Mouse (Mus musculus) kidney, embryonic 15.5 days (tissue): ENCODE results near the gene Rps18. TPM values are rescaled to one million over a fixed set of nuclear protein-coding genes. Genes with fewer than 3 reads are reported as not detected.
A peak's percentile ranks its signal among the peaks of the same experiment; 100 is the strongest.
"Not testable (repeated sequence)": the region's sequence is repeated elsewhere in the genome, so short reads cannot be mapped to it uniquely, and the experiment has no call there.

Experiments used
- ATAC-seq: fragments of 200-750 bp; cut with Nextera tagmentation; replicated peaks from 2 replicates; pipeline ENCODE4 v1.8.0; 2017; ENCODE audit warnings: moderate TSS enrichment; ENCODE audit not compliant: low FRiP score
- H3K27ac ChIP-seq: fragments of 300-500 bp; sonication (generic); 2 replicates; pipeline ENCODE4 v1.5.1; 2015; ENCODE audit warnings: mild to moderate bottlenecking, inconsistent platforms
- H3K27me3 ChIP-seq: fragments of 300-500 bp; sonication (generic); 2 replicates; pipeline ENCODE4 v1.6.1; 2015; ENCODE audit warnings: inconsistent platforms
- H3K36me3 ChIP-seq: fragments of 300-500 bp; sonication (generic); 2 replicates; pipeline ENCODE4 v1.6.1; 2015; ENCODE audit warnings: inconsistent platforms
- H3K4me1 ChIP-seq: fragments of 300-500 bp; sonication (generic); 2 replicates; pipeline ENCODE4 v1.6.1; 2015; ENCODE audit warnings: inconsistent platforms
- H3K4me2 ChIP-seq: fragments of 300-500 bp; sonication (generic); 2 replicates; pipeline ENCODE4 v1.6.1; 2015; ENCODE audit warnings: moderate library complexity, mild to moderate bottlenecking, inconsistent platforms
- H3K4me3 ChIP-seq: fragments of 300-500 bp; sonication (generic); replicated peaks from 2 replicates; pipeline ENCODE4 v1.5.1; 2015; ENCODE audit warnings: mild to moderate bottlenecking, inconsistent platforms
- H3K9ac ChIP-seq: fragments of 300-500 bp; sonication (generic); 2 replicates; pipeline ENCODE4 v1.6.1; 2015; ENCODE audit warnings: mild to moderate bottlenecking, inconsistent platforms
- H3K9me3 ChIP-seq: fragments of 300-500 bp; sonication (generic); replicated peaks from 2 replicates; pipeline ENCODE4 v1.6.1; 2016; ENCODE audit warnings: inconsistent platforms
- WGBS: fragments of 180-500 bp; shearing (Covaris S2); methylation state at CpG from one replicate; pipeline ENCODE4 v1.1.7; 2015; ENCODE audit warnings: mixed read lengths; 5-methylcytosine and 5-hydroxymethylcytosine counted together
- polyA plus RNA-seq: library from polyadenylated mRNA; unstranded; fragments of >200 nt; fragmentation: Nextera tagmentation; extraction: Ambion mirVana; gene quantifications from 2 replicates; pipeline ENCODE4 v1.2.1, GENCODE M21; 2015

The Rps18 gene
- 1,731 and 1,904 TPM in 2 replicates for polyA plus RNA-seq

DNA sequence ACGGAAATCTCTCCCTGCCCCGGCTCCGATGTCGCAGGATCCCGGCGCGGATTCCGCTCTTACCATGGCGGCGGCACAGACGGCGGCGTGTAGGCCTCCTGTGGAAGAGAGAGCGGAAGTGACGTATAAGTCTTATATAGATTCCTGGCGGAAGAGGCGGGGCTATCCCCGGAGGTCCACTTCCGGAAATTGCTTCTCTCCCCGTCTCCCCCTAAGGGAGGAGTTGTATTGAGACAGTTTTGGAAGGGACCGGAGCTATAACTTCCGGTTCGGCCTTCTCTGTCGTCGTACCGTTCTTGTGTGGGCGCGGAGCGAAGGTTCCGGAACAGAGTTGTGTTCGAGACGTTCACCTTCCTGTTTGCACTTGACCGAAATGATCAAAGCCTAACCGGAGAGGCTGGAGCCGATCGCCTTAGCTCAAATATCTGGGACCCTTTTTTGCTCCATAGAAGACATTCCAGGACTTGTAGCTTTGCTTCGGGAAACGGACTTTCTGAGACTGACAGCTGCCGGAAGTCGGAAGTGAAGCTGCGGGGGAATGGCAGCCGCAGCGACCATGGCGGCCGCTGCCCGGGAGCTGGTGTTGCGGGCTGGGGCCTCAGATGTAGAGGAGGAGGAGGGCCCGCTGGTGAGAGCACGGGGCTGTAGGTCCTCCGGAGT, at the start of gene Rps18, which contains the start of gene Vps52:
Gene Rps18 (minus strand): TSS at position 447 of the 660 bp plus-strand sequence.
Gene Vps52 (plus strand): TSS at position 258 of the 660 bp plus-strand sequence.
- Histone ChIP-seq H3K4me2 (peak within 1 kb of the TSS; percentile 86), H3K27me3 (no peaks in the 10 kb centered on the region), H3K9me3 (no peaks in the 10 kb centered on the region), H3K4me1 (peaks cover 48% of the 10 kb centered on the region), H3K27ac (peak within 1 kb of the TSS; percentile 94), H3K36me3 (peaks cover 57% of the 10 kb centered on the region), H3K9ac (peak within 1 kb of the TSS; percentile 89), H3K4me3 (peak within 1 kb of the TSS; percentile 75)
- WGBS = under 1% methylated on average over 50 of the region's 50 CpGs
- ATAC-seq = peak; percentile 78

DNA sequence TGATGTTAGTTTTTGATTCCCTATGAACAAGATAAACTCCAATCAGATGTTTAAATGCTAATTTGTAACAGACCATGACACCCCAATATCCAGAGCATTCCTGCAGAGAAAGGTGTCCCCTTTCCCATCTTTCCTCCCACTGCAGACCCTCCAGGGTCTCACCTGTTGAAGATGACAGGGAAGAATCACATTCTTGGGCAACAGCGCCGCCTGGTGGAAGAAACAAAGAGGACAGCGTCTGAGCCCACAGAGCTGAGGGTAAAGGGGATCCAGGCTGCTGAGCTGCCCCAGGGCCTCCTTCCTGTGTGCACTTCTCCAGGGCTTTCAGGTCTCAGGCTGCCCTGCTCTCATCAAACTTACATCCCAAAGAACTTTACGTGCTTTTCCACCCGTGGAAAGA, 47.6 kb upstream of the Rps18 start:
- ATAC-seq = no peak
- no peak overlapping the region for H3K4me3 ChIP-seq
- peaks cover 15% of the 10 kb centered on the region for H3K4me1 ChIP-seq
- 7% methylated on average over 5 of the region's 5 CpGs for WGBS
- no peaks in the 10 kb centered on the region for H3K9me3 ChIP-seq
- no peak overlapping the region for H3K4me2 ChIP-seq
- peaks cover 60% of the 10 kb centered on the region for H3K27me3 ChIP-seq
- H3K36me3 ChIP-seq = no peaks in the 10 kb centered on the region
- H3K27ac ChIP-seq = no peak overlapping the region
- no peak overlapping the region for H3K9ac ChIP-seq

DNA sequence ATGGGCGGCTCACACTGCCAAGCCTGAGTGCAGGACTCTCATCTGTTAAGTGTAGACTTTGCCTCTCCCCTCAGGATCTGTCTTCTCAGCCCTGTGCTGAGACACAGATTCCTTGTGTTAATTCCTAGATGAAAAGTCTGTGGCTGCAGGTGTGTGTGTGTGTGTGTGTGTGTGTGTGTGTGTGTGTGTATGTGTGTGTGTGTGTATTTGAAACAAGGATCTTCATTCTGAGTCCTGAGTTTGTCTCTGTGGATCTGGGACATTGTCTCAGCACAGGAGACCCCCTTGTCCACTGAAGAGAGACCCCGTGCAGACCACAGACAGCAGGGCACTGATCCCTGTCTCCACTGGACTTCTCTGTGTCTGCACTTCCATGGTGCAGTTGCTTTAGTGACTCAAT, 45.0 kb upstream of the Rps18 start:
- not testable (repeated sequence) for H3K27ac ChIP-seq, H3K36me3 ChIP-seq, H3K4me3 ChIP-seq, H3K9me3 ChIP-seq, ATAC-seq
- Histone ChIP-seq H3K27me3 (peaks cover 65% of the 10 kb centered on the region), H3K4me2 (peak overlapping the region; percentile 97), H3K4me1 (peaks cover 15% of the 10 kb centered on the region), H3K9ac (0 out of 2 replicates have a peak overlapping the region, but pooled peaks have one; percentile 37)
- WGBS = 67% methylated on average over 2 of the region's 2 CpGs

DNA sequence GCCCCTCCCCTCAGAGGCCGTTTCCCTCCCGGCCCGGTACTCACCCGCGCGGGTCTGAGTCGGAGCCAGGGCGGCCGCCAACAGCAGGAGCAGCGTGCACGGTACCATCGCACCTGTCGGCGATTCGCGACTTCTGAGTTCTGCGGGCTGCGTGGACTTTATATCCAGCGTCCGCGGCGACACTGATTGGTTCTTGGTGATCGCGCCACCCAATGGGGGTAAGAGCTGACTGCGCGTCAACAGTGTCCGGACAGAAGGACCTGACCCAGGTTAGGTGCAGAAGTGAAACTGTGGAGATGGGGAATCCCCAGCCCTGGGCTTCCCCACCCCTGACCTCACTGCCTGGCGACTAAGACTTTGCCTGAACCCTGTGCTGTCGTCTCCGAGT, 44.3 kb upstream of the Rps18 start, which contains the start of gene H2-K1:
Gene H2-K1 (minus strand): TSS at position 198 of the 388 bp plus-strand sequence.
- no peak within 1 kb of the TSS for H3K27ac ChIP-seq
- peaks cover 15% of the 10 kb centered on the region for H3K4me1 ChIP-seq

DNA sequence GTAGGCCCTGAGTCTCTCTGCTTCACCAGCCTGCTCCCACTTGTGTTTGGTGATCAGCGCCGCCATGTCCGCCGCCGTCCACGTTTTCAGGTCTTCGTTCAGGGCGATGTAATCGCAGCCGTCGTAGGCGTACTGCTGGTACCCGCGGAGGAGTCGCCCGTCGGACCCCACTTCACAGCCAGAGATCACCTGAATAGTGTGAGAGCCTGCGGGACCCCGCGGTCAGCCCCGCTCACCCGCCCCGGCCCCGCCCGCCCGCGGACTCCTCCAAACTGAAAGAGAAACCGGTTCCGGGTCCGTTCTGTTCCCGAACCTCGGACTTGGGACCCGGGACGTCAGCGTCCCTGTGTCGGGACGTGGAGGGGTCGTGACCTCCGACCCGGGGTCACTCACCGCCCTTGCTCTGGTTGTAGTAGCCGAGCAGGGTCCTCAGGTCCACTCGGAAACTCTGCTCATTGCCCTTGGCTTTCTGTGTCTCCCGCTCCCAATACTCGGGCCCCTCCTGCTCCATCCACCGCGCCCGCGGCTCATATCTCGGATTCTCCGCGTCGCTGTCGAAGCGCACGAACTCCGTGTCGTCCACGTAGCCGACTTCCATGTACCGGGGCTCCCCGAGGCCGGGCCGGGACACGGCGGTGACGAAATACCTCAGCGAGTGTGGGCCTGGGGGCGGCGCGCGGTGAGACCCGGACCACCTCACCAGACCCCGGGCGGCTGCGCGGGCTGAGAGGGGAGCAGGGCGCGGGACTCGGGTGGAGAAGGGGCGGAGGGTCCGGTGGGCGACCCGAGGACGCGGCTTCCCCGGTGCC, 43.7 kb upstream of the Rps18 start:
- Histone ChIP-seq H3K27ac (no peak overlapping the region), H3K4me1 (peaks cover 15% of the 10 kb centered on the region), H3K9me3 (no peaks in the 10 kb centered on the region), H3K27me3 (peaks cover 58% of the 10 kb centered on the region), H3K4me3 (peak overlapping the region; percentile 59), H3K36me3 (no peaks in the 10 kb centered on the region), H3K9ac (peak overlapping the region; percentile 37), H3K4me2 (peak overlapping the region; percentile 97)
- 1% methylated on average over 87 of the region's 87 CpGs for WGBS
- peak; percentile 65 for ATAC-seq

More for the DNA sequence above, 44.3 kb upstream of the Rps18 start, which contains the start of gene H2-K1:
- under 1% methylated on average over 26 of the region's 30 CpGs for WGBS
- Histone ChIP-seq H3K27me3 (peaks cover 59% of the 10 kb centered on the region), H3K4me2 (peak within 1 kb of the TSS; percentile 97), H3K9ac (peak within 1 kb of the TSS; percentile 37), H3K9me3 (no peaks in the 10 kb centered on the region), H3K4me3 (peak within 1 kb of the TSS; percentile 59), H3K36me3 (no peaks in the 10 kb centered on the region)
- ATAC-seq = peak; percentile 92

DNA sequence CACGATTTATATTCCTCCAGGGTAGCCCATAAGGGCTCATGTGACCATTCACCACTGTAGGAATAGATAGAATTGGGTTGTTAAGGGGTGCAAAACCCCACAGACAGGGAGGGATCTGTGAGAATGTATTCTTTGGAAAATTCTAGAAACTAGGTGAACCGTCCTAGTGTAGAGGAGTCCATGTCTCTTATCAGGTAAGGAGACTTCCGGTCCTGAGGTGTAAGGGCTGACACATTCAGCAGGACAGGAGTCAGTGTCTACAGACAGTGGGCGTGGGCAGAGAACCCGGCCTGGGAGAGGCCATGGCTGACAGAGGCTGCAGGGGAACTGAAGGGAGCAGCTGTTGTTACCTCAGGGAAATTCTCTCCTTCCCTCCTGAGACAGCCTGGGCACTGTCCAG, 42.9 kb upstream of the Rps18 start:
- not testable (repeated sequence) for ATAC-seq, H3K4me3 ChIP-seq, H3K9ac ChIP-seq, H3K36me3 ChIP-seq, H3K27ac ChIP-seq, H3K4me2 ChIP-seq, H3K9me3 ChIP-seq
- WGBS = 54% methylated on average over 5 of the region's 5 CpGs
- Histone ChIP-seq H3K27me3 (peaks cover 54% of the 10 kb centered on the region), H3K4me1 (peaks cover 15% of the 10 kb centered on the region)

DNA sequence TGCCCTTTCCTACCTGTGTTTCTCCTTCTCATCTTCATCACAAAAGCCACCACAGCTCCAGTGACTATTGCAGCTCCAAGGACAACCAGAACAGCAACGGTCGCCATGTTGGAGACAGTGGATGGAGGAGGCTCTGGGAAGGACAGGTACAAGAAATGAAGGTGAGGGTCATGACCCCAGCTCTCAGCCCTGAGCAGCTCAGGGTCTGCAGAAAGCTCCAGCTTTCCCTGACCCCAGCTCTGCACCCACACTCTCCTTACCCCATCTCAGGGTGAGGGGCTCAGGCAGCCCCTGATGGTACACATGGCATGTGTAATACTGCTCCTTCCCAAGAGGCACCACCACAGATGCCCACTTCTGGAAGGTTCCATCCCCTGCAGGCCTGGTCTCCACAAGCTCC, 41.2 kb upstream of the Rps18 start:
- H3K4me3 ChIP-seq, ATAC-seq, H3K4me2 ChIP-seq, H3K9ac ChIP-seq, H3K27ac ChIP-seq, H3K9me3 ChIP-seq, H3K36me3 ChIP-seq: not testable (repeated sequence)
- WGBS = 88% methylated on average over 2 of the region's 2 CpGs
- Histone ChIP-seq H3K27me3 (peaks cover 49% of the 10 kb centered on the region), H3K4me1 (peaks cover 15% of the 10 kb centered on the region)

DNA sequence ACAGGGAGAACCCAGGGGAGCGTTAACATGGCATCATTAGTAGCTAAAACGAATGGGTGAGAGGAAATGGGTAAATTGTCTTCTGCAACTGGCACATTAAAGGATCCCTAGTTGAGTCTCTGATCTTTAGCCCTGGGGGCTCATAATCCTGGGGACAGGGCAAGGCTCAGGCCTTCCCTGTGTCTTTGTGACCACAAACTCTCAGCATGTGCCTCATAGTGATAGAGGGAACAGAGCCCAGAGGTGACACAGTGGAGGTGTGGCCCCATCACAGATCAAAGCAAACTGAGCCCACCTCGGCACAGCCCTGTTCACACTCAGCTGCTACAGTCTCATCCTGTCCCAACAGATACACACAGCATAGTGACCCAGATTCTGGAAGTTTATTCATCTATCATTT, 39.9 kb upstream of the Rps18 start:
- H3K4me2 ChIP-seq = no peak overlapping the region
- H3K9me3 ChIP-seq = no peaks in the 10 kb centered on the region
- no peaks in the 10 kb centered on the region for H3K36me3 ChIP-seq
- no peak overlapping the region for H3K9ac ChIP-seq
- H3K27ac ChIP-seq = no peak overlapping the region
- peaks cover 36% of the 10 kb centered on the region for H3K27me3 ChIP-seq
- WGBS = 32% methylated on average over 3 of the region's 3 CpGs
- ATAC-seq = no peak
- peaks cover 15% of the 10 kb centered on the region for H3K4me1 ChIP-seq
- H3K4me3 ChIP-seq = no peak overlapping the region

DNA sequence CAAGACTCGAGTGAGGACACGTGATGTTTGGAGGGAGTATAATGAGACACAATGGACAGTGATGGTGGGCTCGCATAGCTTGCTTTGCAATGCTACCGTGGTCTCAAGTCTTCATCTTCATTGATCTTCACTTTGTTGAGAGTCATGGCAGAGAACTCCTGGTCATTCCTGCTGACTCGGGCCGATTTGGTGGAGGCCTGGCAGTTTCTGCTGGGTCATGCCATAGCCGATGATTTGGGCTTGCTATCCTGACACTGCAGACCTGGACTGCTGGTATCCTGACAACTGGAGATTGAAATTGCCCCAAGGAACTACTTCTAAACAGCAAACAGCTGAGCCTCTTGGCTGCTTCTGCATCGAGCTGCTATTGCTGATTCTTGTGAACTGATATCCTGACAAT, 39.2 kb upstream of the Rps18 start:
- peaks cover 29% of the 10 kb centered on the region for H3K27me3 ChIP-seq
- no peak overlapping the region for H3K27ac ChIP-seq
- H3K4me2 ChIP-seq = no peak overlapping the region
- H3K4me3 ChIP-seq = no peak overlapping the region
- H3K36me3 ChIP-seq = no peaks in the 10 kb centered on the region
- H3K9me3 ChIP-seq = no peaks in the 10 kb centered on the region
- peaks cover 9% of the 10 kb centered on the region for H3K4me1 ChIP-seq
- no peak for ATAC-seq
- 87% methylated on average over 8 of the region's 8 CpGs for WGBS
- H3K9ac ChIP-seq = no peak overlapping the region

DNA sequence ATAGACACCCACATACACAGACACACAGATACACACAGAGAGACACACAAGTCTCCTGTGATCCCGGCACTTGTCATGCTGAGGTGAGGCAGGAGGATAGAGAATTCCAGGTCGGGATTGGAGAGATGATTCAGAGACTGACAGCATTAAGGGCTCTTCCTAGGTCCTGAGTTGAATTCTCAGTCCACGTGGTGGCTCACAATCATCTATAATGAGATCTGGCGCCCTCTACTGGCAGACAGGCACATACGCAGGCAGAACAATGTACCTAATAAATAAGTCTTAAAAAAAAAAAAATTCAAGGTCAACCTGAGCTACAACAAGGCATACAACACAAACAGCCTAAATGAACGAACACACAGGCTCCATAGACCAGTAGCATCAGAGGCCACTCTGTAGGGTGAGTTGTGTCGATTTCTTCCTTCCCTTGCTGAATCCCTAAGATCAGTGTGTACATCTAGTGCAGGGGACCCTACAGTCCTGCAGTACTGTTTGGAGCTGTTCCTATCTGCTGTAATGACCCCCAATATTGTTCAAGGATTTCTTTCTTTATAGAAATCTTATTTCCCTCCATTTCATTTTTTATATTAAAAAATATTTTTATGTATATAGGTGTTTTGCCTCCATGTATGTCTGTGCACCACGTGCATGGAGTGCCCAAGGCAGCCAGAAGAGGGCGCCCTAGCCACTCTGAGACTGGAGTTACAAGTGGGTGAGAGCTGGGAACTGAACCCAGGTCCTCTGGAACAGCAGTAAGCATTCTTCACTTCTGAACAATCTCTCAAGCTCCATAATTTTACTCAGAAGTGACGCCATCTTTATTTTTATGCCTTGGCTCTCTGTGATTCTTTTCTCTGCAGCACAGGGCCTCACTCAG, 36.2 kb upstream of the Rps18 start:
- H3K4me2 ChIP-seq = no peak overlapping the region
- no peaks in the 10 kb centered on the region for H3K36me3 ChIP-seq
- H3K4me3 ChIP-seq = no peak overlapping the region
- peaks cover 8% of the 10 kb centered on the region for H3K27me3 ChIP-seq
- H3K9ac ChIP-seq = no peak overlapping the region
- no peak overlapping the region for H3K27ac ChIP-seq
- no peaks in the 10 kb centered on the region for H3K4me1 ChIP-seq
- ATAC-seq = no peak
- no peaks in the 10 kb centered on the region for H3K9me3 ChIP-seq
- WGBS = 33% methylated on average over 10 of the region's 10 CpGs

DNA sequence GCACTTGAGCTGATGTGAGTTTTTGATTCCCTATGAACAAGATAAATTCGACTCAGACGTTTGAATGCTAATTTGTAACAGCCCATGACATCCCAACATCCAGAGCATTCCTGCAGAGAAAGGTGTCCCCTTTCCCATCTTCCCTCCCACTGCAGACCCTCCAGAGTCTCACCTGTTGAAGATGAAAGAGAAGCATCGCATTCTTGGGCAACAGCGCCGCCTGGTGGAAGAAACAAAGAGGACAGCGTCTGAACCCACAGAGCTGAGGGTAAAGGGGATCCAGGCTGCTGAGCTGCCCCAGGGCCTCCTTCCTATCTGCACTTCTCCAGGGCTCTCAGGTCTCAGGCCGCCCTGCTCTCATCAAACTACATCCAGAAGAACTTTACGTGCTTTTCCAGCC, 26.3 kb upstream of the Rps18 start:
- not testable (repeated sequence) for H3K36me3 ChIP-seq, H3K4me3 ChIP-seq, H3K9me3 ChIP-seq, ATAC-seq, H3K9ac ChIP-seq, H3K27ac ChIP-seq
- Histone ChIP-seq H3K4me2 (peak overlapping the region; percentile 81), H3K4me1 (peaks cover 30% of the 10 kb centered on the region), H3K27me3 (peaks cover 39% of the 10 kb centered on the region)
- WGBS = 11% methylated on average over 8 of the region's 8 CpGs
